Comparison of ENCODE assay signal across 9 mouse cellular contexts in the genomic region with DNA sequence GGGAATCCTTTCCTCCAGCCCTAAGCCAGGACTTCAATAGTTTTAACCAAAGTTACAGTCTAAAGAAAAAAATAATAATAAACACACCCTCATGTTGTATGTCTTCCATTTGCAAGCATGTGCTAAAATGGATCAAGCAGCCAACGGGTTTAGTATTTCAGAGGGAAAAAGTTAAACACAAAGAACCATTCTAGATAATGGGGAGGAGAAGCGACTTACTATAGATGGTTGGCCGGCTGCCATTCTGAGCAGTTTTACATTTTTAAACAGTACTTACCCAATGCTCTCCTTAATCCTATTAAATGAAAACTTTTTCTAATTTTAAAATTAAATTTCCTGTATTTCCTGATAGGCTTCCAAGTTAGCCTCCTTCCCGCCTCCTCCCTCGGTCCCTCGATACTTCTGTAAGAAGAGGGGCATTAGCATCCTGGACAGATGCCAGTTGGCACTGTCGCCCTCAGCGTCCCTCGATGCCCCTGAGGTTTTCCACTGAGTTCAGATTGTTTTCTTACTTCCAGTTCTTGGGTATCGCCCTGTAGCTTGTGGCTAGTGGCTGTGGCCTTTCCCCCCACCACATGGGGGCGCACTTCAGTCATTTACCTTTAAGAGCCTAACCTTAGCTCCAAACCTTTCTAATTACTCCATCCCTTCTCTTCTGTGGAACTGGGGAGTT.
DNase-seq lines count a peak whose midpoint lies in the region; ATAC-seq lines count a peak whose summit lies in the region.
"Had no signal": no experiment of that assay in that cellular context is flagged by ENCODE, and none has a peak within 500 bp of the region (broad histone marks: within the 10 kb centered on the region; RNA-seq: fewer than 3 reads in every experiment).

No protein-coding gene starts in this region.

- peak; percentile 62; the same call in 1 of the 2 replicates for ATAC-seq in midbrain, embryonic 14.5 days (ENCODE audit: low FRiP score, low TSS enrichment)
- no peak for ATAC-seq in midbrain, embryonic 11.5 days (ENCODE audit: low FRiP score)

- H3K36me3 ChIP-seq in midbrain, embryonic 14.5 days (ENCODE audit: control insufficient read depth, insufficient read depth, low read length): no peaks in the 10 kb centered on the region
- no peaks in the 10 kb centered on the region for H3K36me3 ChIP-seq in midbrain, embryonic 11.5 days (ENCODE audit: control insufficient read depth, insufficient read depth, low read length)
- H3K36me3 ChIP-seq: heart, embryonic 13.5 days had no signal

- H3K9me3 ChIP-seq in midbrain, embryonic 14.5 days (ENCODE audit: control insufficient read depth, low read length): no peaks in the 10 kb centered on the region
- no peaks in the 10 kb centered on the region for H3K9me3 ChIP-seq in midbrain, embryonic 11.5 days (ENCODE audit: control insufficient read depth, low read length)
- H3K9me3 ChIP-seq: heart, embryonic 13.5 days had no signal

- WGBS in midbrain, embryonic 14.5 days: 57% methylated on average over 11 of the region's 11 CpGs
- 81% methylated on average over 11 of the region's 11 CpGs for WGBS in midbrain, embryonic 11.5 days

- H3K4me1 ChIP-seq in midbrain, embryonic 14.5 days (ENCODE audit: control insufficient read depth, insufficient read depth, low read length): no peaks in the 10 kb centered on the region
- H3K4me1 ChIP-seq in midbrain, embryonic 11.5 days (ENCODE audit: control insufficient read depth, insufficient read depth, low read length): no peaks in the 10 kb centered on the region
- H3K4me1 ChIP-seq: heart, embryonic 13.5 days had no signal

- no peak overlapping the region for H3K27ac ChIP-seq in midbrain, embryonic 14.5 days (replicated peaks; ENCODE audit: low read depth, low read length)
- H3K27ac ChIP-seq in midbrain, embryonic 11.5 days (ENCODE audit: low read depth, low read length): no peak overlapping the region
- H3K27ac ChIP-seq: heart, embryonic 13.5 days had no signal

- no peak overlapping the region for H3K4me3 ChIP-seq in midbrain, embryonic 14.5 days (replicated peaks; ENCODE audit: low read depth, low read length)
- no peak overlapping the region for H3K4me3 ChIP-seq in midbrain, embryonic 11.5 days (ENCODE audit: low read depth, low read length)
- H3K4me3 ChIP-seq: heart, embryonic 13.5 days had no signal

- no peak overlapping the region for H3K9ac ChIP-seq in midbrain, embryonic 14.5 days (replicated peaks; ENCODE audit: low read length)
- H3K9ac ChIP-seq in midbrain, embryonic 11.5 days (ENCODE audit: low read length): no peak overlapping the region
- H3K9ac ChIP-seq: heart, embryonic 13.5 days had no signal

- DNase-seq in midbrain, embryonic 14.5 days: peak; percentile 76
- no peak for DNase-seq in midbrain, embryonic 11.5 days (ENCODE audit: low spot score, missing footprints)
- DNase-seq in NIH3T3 (ENCODE audit: low read depth): peak; percentile 62
- peak; percentile 7 for DNase-seq in cerebellum, adult 11-12 months
- DNase-seq in gastrocnemius, postnatal 4 days (ENCODE audit: low spot score in 2 of 2): peak; percentile 21 to 24
- peak; percentile 34 to 39 for DNase-seq in left cerebral cortex, postnatal 14 days (ENCODE audit: low spot score in 2 of 2)
- peak; percentile 54 to 58 for DNase-seq in natural killer cell, adult 2 months (ENCODE audit: low spot score in 2 of 2)
- no peak for DNase-seq in embryo, embryonic 10.5 days (ENCODE audit: low spot score)

- intact Hi-C loops in left cerebral cortex, postnatal 14 days (cut with DNase I): loop anchor here (10.0 kb wide), 1 partner anchor 198 kb away; no protein-coding TSS in a partner anchor

- H3K27me3 ChIP-seq in midbrain, embryonic 14.5 days (ENCODE audit: control insufficient read depth, insufficient read depth, low read length): no peaks in the 10 kb centered on the region
- no peaks in the 10 kb centered on the region for H3K27me3 ChIP-seq in midbrain, embryonic 11.5 days (ENCODE audit: control insufficient read depth, insufficient read depth, low read length)
- H3K27me3 ChIP-seq: heart, embryonic 13.5 days had no signal

- H3K4me2 ChIP-seq in midbrain, embryonic 14.5 days (ENCODE audit: low read length): no peak overlapping the region
- no peak overlapping the region for H3K4me2 ChIP-seq in midbrain, embryonic 11.5 days
- H3K4me2 ChIP-seq: heart, embryonic 13.5 days had no signal

Comparison
In these comparisons a context has a peak if more than half of its experiments do, and no peak if none do; other contexts are left out.
1. DNase-seq: peak in midbrain, embryonic 14.5 days (single experiment), NIH3T3 (single experiment), cerebellum, adult 11-12 months (single experiment), gastrocnemius, postnatal 4 days (2 of 2), left cerebral cortex, postnatal 14 days (2 of 2) and natural killer cell, adult 2 months (2 of 2); none in midbrain, embryonic 11.5 days (single experiment) and embryo, embryonic 10.5 days (single experiment).